25 mouse cellular contexts compared by ENCODE assay signal in genomic region chr15:59799124-59799815, GRCm38 (mm10).
DNase-seq lines count a peak whose midpoint lies in the region; ATAC-seq and TF ChIP-seq lines count a peak whose summit lies in the region.
"Had no signal": no experiment of that assay in that cellular context is flagged by ENCODE, and none has a peak within 500 bp of the region (broad histone marks: within the 10 kb centered on the region; RNA-seq: fewer than 3 reads in every experiment).

No protein-coding gene starts in this region.

- peak; percentile 31 for DNase-seq in kidney, adult 9 months
- no peak for DNase-seq in kidney, postnatal 10 days
- DNase-seq in 3134 (ENCODE audit: extremely low read depth, insufficient read length, low spot score): peak; percentile 62
- DNase-seq in gonadal fat pad, adult 2 months (ENCODE audit: low read depth): peak; percentile 47
- DNase-seq in liver, postnatal 0 days: no peak
- DNase-seq in forebrain, embryonic 11.5 days (ENCODE audit: low spot score): no peak
- no peak for DNase-seq in hindbrain, embryonic 11.5 days (ENCODE audit: low spot score)
- DNase-seq: adrenal gland, postnatal 25 days; cerebellum, adult 9-11 months; gastrocnemius, postnatal 14 days; heart, adult 2 months; heart, postnatal 14 days; left cerebral cortex, postnatal 4 days; thymus, postnatal 36 days had no signal

- no peak overlapping the region for H3K4me3 ChIP-seq in liver, postnatal 0 days (ENCODE audit: low read depth, low read length)
- no peak overlapping the region for H3K4me3 ChIP-seq in forebrain, embryonic 11.5 days (ENCODE audit: low read depth, low read length)
- H3K4me3 ChIP-seq in midbrain, embryonic 15.5 days: no peak overlapping the region
- H3K4me3 ChIP-seq in hindbrain, embryonic 11.5 days (ENCODE audit: low read depth, low read length): no peak overlapping the region
- H3K4me3 ChIP-seq: embryonic facial prominence, embryonic 10.5 days; heart, adult 2 months; heart, embryonic 13.5 days; limb, embryonic 15.5 days; neural tube, embryonic 15.5 days had no signal

- H3K36me3 ChIP-seq in liver, postnatal 0 days (replicated peaks; ENCODE audit: insufficient read depth, low read length): no peaks in the 10 kb centered on the region
- H3K36me3 ChIP-seq in forebrain, embryonic 11.5 days (ENCODE audit: control insufficient read depth, insufficient read depth, low read length): no peaks in the 10 kb centered on the region
- no peaks in the 10 kb centered on the region for H3K36me3 ChIP-seq in midbrain, embryonic 15.5 days (replicated peaks)
- H3K36me3 ChIP-seq in hindbrain, embryonic 11.5 days (ENCODE audit: control insufficient read depth, insufficient read depth, low read length): no peaks in the 10 kb centered on the region
- H3K36me3 ChIP-seq: embryonic facial prominence, embryonic 10.5 days; heart, embryonic 13.5 days; limb, embryonic 15.5 days; neural tube, embryonic 15.5 days had no signal

- no peak overlapping the region for H3K9ac ChIP-seq in liver, postnatal 0 days (replicated peaks)
- no peak overlapping the region for H3K9ac ChIP-seq in forebrain, embryonic 11.5 days (ENCODE audit: low read length)
- H3K9ac ChIP-seq in midbrain, embryonic 15.5 days: no peak overlapping the region
- no peak overlapping the region for H3K9ac ChIP-seq in hindbrain, embryonic 11.5 days (ENCODE audit: low read depth, low read length)
- H3K9ac ChIP-seq: heart, embryonic 13.5 days; hindbrain, embryonic 14.5 days; limb, embryonic 15.5 days; neural tube, embryonic 15.5 days had no signal

- ATAC-seq in liver, postnatal 0 days: peak; percentile 80
- no peak for ATAC-seq in forebrain, embryonic 11.5 days (replicated peaks; ENCODE audit: low FRiP score)
- ATAC-seq in midbrain, embryonic 15.5 days (replicated peaks): no peak
- ATAC-seq in hindbrain, embryonic 11.5 days (ENCODE audit: low FRiP score): no peak
- ATAC-seq: activated CD4-positive, CD25-positive, alpha-beta regulatory T cell, adult 4 months; forebrain, embryonic 16.5 days; inflammation-experienced regulatory T-cells, adult 6 months had no signal

- 73% methylated on average over 3 of the region's 3 CpGs for WGBS in liver, postnatal 0 days (ENCODE audit: insufficient replicate concordance)
- WGBS in forebrain, embryonic 11.5 days: 90% methylated on average over 3 of the region's 3 CpGs
- WGBS in midbrain, embryonic 15.5 days: 93% methylated on average over 3 of the region's 3 CpGs
- WGBS in hindbrain, embryonic 11.5 days: 88% methylated on average over 3 of the region's 3 CpGs

- no peak for TF ChIP-seq EP300 in liver, postnatal 0 days (IDR thresholded peaks at IDR 0.05; ENCODE audit: low read depth)

- peaks cover 10% of the 10 kb centered on the region for H3K4me1 ChIP-seq in liver, postnatal 0 days (ENCODE audit: insufficient read depth)
- no peaks in the 10 kb centered on the region for H3K4me1 ChIP-seq in forebrain, embryonic 11.5 days (replicated peaks; ENCODE audit: control insufficient read depth, insufficient read depth, low read length)
- no peaks in the 10 kb centered on the region for H3K4me1 ChIP-seq in midbrain, embryonic 15.5 days
- H3K4me1 ChIP-seq in hindbrain, embryonic 11.5 days (replicated peaks; ENCODE audit: control insufficient read depth, insufficient read depth, low read length): no peaks in the 10 kb centered on the region
- H3K4me1 ChIP-seq: embryonic facial prominence, embryonic 10.5 days; neural tube, embryonic 15.5 days had no signal

- H3K9me3 ChIP-seq in liver, postnatal 0 days (ENCODE audit: low read length): no peaks in the 10 kb centered on the region
- no peaks in the 10 kb centered on the region for H3K9me3 ChIP-seq in forebrain, embryonic 11.5 days (ENCODE audit: control insufficient read depth, low read length)
- H3K9me3 ChIP-seq in midbrain, embryonic 15.5 days: no peaks in the 10 kb centered on the region
- H3K9me3 ChIP-seq in hindbrain, embryonic 11.5 days (ENCODE audit: control insufficient read depth, low read length): no peaks in the 10 kb centered on the region
- H3K9me3 ChIP-seq: embryonic facial prominence, embryonic 10.5 days; heart, embryonic 13.5 days; limb, embryonic 15.5 days; neural tube, embryonic 15.5 days had no signal

- no peaks in the 10 kb centered on the region for H3K27me3 ChIP-seq in liver, postnatal 0 days (ENCODE audit: insufficient read depth, low read length)
- no peaks in the 10 kb centered on the region for H3K27me3 ChIP-seq in forebrain, embryonic 11.5 days (ENCODE audit: control insufficient read depth, insufficient read depth, low read length)
- H3K27me3 ChIP-seq in midbrain, embryonic 15.5 days (replicated peaks): no peaks in the 10 kb centered on the region
- no peaks in the 10 kb centered on the region for H3K27me3 ChIP-seq in hindbrain, embryonic 11.5 days (ENCODE audit: control insufficient read depth, insufficient read depth, low read length)
- H3K27me3 ChIP-seq: heart, embryonic 13.5 days; limb, embryonic 15.5 days; neural tube, embryonic 15.5 days had no signal

- no peak for TF ChIP-seq CTCF in liver, postnatal 0 days (IDR thresholded peaks at IDR 0.05; ENCODE audit: low read depth)

- no peak overlapping the region for H3K4me2 ChIP-seq in liver, postnatal 0 days (ENCODE audit: low read depth, low read length)
- no peak overlapping the region for H3K4me2 ChIP-seq in forebrain, embryonic 11.5 days (ENCODE audit: low read depth, low read length, severe bottlenecking)
- no peak overlapping the region for H3K4me2 ChIP-seq in midbrain, embryonic 15.5 days
- H3K4me2 ChIP-seq in hindbrain, embryonic 11.5 days (replicated peaks; ENCODE audit: low read depth, low read length): no peak overlapping the region
- H3K4me2 ChIP-seq: heart, embryonic 13.5 days; hindbrain, embryonic 14.5 days; limb, embryonic 15.5 days; neural tube, embryonic 15.5 days had no signal

- H3K27ac ChIP-seq in liver, postnatal 0 days (ENCODE audit: low read depth): no peak overlapping the region
- no peak overlapping the region for H3K27ac ChIP-seq in forebrain, embryonic 11.5 days (ENCODE audit: low read depth, low read length)
- H3K27ac ChIP-seq in midbrain, embryonic 15.5 days: no peak overlapping the region
- H3K27ac ChIP-seq in hindbrain, embryonic 11.5 days (ENCODE audit: low read depth, low read length): no peak overlapping the region
- H3K27ac ChIP-seq: embryonic facial prominence, embryonic 10.5 days; heart, adult 2 months; heart, embryonic 13.5 days; hindbrain, embryonic 14.5 days; kidney, postnatal 0 days; limb, embryonic 15.5 days; macrophage; neural tube, embryonic 15.5 days had no signal

Comparison
In these comparisons a context has a peak if more than half of its experiments do, and no peak if none do; other contexts are left out.
1. DNase-seq: peak in kidney, adult 9 months (single experiment), 3134 (single experiment) and gonadal fat pad, adult 2 months (single experiment); none in kidney, postnatal 10 days (single experiment), liver, postnatal 0 days (single experiment), forebrain, embryonic 11.5 days (single experiment) and hindbrain, embryonic 11.5 days (single experiment).